Mouse (Mus musculus) frontal cortex, postnatal 36 days (tissue): ENCODE measurements around the gene Oit3.
"Not testable (repeated sequence)": the region's sequence is repeated elsewhere in the genome, so short reads cannot be mapped to it uniquely, and the experiment has no call there.

Source experiments
- DNase-seq, 2 experiments: peaks; one replicate each; pipeline ENCODE4 v3.0.0; 2022; ENCODE audit warnings: low spot score in 2 of 2

Oit3 gene

DNA sequence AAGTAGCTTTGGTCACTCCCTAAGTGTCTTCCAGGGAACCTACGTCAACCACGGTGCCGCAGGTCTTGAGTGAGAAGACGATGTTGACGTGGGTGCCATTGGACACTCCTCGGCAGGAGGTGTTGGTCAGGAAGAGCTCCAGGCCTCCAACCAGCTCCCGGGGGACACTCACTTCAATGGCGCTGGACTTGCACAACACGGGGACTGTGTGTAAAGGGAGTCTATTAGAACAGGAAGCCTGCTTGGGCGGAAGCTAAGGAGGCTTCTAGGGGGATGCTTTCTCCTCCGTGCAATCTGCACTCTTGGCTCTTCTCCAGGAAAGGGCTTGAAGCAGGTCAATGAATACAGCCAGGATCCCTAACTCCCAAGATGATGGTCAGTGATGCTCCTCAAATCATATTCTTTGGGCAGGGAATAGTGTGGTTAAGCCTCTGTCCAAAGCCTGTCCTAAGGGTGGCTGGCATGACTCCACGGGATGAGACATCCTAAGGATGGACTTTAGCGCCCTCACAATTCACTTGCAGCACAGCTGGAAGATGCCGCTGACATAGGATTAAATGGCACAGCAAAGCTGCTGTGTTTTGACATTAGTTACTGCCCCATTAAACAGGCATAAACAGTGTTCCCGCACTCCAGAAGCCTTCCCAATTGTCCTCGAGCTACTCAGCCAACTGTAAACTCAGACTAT is 12.0 kb downstream of the Oit3 start:
- no peak for DNase-seq

DNA sequence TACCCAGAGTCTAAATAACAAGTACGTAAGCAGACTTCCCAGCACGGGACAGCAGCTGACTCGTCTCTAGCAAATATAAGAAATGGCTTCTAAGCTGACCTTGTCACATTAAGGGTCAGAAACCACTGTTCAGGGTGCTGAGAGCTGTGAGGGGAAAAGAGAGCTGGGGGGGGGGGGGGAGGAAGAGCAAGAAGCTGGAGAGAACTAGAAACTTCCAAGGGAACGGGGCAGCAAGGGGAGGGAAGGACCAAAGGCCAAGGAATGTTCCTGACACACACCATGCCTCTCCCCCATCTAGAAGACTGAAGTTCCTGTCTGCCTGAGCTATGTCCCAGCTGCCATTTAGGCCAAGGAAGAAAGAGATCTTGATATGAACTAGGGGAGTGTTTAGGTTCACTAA is 15.2 kb downstream of the Oit3 start:
- DNase-seq, result no peak

DNA sequence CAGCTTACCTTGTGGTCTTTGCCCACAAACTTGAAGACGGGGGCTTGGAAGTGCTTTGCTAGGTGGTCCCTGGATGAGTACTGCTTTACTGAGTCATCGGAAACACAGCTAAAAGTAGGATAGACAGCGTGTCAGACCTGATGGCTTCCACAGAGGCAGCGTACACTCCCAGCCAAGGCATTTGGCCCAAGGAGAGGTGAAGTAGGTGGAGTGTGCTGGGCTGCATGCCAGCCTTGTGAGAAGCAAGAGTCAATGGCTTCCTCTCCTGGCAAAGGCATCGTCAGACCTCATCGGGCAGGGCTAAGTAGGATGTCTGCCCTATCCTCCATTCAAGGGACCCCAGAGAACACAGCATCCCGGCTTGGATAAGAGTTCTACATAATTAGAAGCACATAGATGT is 16.2 kb downstream of the Oit3 start:
- DNase-seq, result no peak

DNA sequence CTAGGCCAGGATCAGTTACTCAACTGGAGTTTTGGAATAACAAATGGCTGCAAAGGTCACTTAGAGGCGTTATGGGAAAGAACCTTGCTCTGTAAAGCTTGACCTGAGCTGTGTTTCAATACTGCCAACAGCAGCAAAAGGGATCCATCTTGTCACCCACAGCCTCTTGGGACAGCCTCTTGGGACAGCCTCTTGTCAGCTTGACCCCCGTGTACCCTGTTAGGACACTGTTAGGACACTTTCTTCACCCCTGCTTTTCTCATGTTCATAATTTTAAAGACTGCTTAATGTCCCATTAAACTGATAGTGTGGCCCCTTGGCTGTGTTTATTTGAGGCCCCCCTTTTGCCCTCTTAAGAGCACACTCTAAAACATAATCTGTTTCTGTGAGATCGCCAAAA is 17.1 kb downstream of the Oit3 start:
- no peak for DNase-seq

DNA sequence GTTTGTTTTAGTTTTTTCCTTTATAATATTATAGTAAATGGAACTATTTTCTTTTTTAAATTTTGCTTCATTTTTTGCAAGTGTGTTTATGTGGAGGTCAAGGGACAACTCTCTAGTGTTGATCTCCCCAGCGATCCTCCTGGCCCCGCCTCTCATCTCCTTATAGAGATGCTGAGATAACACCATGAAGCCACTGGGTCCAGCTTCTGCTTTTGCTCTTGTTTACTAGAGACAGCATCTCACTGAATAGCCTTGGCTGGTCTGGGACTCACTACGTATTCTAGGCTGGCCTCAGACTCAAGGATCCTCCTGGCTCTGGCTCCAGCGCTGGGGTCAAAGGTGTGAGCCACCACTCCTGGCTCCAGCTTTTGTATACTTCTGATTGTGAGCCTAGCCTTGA is 22.1 kb downstream of the Oit3 start:
- DNase-seq, result no peak

DNA sequence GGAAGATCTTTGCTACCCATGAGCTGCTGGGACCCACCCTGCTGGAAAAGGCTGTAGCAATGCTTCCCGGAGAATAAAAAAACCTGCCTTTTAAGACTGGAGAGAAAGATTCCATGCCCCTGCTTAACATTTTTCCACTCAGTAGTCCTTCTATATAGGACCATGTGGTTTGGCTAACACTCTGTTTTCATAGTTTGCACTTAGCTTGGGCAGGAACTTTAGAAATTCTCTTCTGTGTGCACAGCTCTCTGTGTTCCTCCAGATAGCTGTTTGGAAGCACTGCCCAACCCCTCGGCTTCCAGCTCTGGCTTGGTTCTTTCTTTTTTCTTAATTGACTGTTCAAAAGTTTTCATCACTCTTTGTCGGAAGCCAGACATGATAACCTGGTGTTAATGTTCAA is 25.0 kb downstream of the Oit3 start:
- no peak for DNase-seq

DNA sequence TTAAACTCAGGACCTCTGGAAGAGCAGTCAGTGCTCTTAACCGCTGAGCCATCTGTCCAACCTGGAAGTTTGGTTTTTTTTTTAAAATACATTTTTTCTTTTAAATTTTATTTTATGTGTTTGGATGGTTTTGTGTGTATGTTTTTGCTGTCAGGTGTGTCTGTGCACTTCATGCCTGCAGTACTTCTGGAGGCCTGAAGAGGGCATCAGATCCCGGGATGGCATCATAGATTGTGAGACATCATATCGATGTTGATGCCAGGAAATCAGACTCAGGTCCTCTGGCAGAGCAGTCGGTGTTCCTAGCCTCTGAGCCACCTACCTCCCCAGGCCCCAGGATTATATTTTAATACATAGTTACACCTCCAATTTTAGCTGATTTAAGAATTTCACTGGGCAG is 27.9 kb downstream of the Oit3 start:
- DNase-seq, result no peak

DNA sequence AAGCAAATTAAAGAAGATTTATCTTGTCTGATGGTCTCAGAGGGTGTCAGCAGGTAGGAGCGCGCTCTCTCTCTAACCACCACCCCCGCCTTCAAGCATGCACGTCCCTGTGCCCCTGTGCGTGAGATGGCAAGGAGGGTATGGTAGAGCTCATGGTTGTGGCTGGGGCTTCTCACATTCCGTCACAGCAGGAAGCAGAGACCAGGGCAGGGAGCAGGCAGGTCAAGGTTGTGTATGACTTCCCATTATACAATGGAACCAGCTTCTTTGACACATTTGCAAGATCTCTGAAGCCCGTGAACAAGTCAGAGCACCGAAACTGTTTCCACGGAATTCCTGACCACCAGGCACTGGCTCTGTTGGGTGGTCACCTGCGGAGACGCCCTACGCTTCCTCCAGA is 31.3 kb downstream of the Oit3 start:
- DNase-seq, result no peak

DNA sequence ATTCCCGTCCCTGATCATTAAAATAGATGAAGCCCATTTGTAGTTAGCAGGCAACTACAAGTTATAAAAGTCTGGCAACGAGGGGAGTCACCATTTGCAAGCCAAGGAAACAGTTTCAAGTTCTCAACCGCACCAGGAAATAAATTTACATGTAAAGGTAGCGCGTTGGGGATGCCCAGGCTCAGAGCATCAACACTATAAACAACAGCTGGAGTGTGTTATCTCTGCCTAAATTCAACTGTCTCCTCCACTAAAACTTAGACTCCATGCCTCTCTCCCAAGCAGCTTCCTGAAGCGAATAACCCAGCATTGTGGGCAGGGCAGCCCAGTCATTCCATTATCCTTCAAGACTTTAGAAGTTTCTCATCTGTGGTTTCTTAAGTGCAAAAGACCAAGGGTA is 33.1 kb downstream of the Oit3 start:
- no peak for DNase-seq

DNA sequence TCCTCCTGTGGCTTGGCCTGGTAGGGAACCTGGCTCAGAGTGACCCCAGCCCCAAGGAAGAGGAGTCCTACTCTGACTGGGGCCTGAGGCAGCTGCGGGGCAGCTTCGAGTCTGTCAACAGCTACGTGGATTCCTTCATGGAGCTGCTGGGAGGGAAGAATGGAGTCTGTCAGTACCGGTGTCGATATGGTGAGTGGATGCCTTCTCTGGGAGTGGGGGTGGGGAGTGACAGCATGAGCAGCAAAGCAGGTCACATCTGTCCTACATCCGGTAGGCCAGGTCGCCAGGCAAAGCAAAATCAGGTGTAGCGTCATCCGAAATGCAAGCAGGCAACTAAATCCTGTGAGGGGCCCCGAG is 37.8 kb downstream of the Oit3 start:
- no peak for DNase-seq

DNA sequence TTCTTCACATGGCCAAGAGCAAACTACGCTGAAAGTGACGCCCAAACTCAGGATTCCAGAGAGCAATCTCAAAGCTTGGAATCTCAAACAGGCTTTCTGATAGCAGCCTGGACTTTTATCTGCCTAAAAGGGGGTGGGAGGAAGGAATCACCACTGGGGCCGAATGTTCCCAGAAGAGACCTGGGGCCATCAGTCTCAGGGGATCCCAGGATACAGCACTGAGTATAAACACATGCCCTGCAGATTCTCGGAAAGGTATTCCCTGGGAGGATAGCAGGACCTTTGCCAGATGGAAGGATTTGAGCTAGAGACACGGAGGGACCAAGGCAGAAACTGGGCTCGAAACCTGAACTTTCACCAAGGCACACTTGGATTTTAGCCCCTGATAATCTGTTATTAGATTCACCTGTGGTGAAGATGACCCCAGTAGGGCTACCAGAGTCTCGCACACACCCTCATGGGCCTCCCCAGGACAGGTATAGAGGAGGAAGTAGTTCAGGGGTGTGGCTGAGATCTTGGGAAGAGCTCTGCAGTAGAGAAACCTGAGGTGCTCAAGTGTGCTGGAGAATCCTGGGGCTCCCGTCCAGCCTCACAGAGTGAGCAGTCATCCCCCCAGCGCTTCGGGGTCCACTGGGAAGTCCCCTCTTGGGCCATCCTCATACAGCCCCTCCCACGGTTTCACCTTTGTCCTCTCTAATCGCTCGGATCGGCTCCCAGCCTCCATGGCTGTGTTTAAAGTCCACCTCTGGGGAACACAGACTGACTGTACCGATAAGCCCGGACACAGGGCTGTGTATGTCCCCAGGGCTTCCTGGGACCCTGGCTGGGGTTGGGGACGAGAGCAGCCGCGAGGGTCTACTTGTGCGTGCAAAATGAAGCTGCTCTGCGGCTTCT is 38.4 kb downstream of the Oit3 start, which contains the start of gene Pla2g12b:
TSS of gene Pla2g12b (plus strand) at position 762 of the 894 bp plus-strand sequence.
- no peak for DNase-seq

DNA sequence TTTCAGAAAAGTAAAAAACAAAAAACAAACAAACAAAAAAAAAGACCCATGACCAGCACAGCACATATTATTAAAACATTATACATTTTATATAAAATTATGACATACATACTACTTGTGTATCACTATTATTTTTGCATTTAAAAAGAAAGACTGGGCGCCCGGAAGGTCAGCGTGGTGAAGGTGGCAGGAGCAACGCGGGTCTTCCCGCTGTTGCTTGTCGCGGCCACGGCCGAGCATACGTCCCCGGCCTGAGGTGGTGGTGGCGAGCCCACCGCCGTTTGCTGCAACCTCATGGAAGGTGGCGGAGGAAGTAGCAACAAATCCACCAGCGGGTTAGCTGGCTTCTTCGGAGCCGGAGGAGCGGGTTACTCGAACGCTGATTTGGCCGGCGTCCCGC is 46.1 kb downstream of the Oit3 start, which contains the start of gene Gm10273:
TSS of gene Gm10273 (plus strand) at position 172 of the 400 bp plus-strand sequence.
- DNase-seq, result not testable (repeated sequence)

DNA sequence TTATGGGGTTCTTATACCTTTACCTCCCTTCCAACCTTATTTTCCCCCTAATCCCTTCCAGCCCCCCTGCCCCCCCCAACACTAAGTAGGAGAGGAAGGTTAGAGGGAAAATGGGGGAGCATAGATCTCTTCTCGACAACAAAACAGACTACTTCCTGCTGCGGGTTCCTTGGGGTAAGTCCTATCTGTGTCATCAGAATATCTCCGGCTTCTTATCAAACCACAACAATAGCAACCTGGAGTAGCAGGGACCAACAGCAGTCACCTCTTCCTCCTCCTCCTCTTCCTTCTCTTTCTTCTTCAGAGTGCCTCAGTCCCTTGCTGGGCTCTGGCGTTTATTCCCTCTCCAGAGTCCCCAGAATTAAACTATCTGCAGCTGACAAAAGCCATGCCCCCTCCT is 49.7 kb downstream of the Oit3 start:
- no peak for DNase-seq

DNA sequence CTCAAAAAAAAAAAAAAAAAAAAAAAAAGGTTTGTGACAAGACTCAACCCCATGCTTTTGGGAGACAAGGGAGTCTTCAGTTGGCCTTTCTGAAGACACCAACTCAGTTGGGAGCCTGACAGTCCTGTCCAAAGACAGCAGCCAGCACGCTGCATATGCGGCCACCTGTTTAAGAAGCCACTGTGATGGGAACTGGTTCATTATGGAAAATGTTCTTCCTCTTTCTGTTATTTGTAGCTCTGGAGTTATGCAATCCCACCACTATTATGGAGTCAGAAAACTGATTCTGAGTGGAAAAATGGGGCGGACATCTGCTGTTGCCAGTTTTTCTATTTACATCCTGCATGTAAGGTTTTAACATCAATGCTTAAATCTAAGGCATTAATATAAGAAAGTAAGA is 51.9 kb downstream of the Oit3 start:
- DNase-seq, result peak in 1 of 2 experiments; percentile 45

DNA sequence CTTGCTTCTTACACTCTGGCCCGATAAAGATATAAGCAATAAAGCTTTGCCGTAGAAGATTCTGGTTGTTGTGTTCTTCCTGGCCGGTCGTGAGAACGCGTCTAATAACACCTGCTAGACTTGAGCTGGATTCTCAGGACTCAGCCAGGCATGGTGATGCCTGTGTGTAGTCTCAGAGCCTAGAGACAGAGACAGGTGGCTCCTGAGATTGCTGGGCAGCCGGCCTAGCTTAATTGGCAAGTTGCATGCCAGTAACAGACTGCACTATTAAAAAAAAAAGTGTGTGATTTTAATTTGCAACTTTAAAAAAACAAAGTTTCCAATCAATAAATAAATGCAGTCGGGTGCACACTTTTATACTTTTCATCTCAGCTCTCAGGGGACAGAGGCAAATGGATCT is 54.6 kb downstream of the Oit3 start:
- DNase-seq, result no peak

DNA sequence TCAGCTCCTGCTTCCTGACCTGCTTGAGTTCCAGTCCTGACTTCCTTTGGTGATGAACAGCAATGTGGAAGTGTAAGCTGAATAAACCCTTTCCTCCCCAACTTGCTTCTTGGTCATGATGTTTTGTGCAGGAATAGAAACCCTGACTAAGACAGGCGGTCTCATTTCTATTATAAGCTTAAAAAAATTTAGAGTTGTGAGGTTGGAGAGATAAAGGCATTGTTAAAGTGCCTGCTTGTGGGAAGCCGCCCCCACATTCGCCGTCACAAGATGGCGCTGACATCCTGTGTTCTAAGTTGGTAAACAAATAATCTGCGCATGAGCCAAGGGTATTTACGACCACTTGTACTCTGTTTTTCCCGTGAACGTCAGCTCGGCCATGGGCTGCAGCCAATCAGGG is 60.0 kb downstream of the Oit3 start:
- DNase-seq, result not testable (repeated sequence)

DNA sequence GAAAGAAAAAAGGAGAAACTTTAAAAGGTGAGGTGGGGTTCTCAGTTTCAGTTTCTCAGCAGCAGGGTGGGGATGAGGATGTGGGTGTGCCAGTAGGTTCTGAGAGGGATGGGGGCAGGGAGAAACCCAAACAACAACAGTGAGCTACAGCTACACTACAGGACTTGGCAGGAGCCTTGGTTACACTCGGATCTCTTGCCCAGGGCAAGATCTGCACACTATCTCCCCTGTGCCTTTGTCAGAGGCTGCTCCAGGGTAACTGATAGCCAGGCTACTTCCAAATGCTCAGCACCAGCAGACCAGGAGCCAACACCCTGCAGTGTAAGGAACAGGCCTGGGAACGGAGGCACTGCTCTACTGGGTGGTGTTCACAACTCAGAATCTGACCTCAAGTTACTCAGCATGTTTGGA is 61.2 kb downstream of the Oit3 start:
- no peak for DNase-seq

DNA sequence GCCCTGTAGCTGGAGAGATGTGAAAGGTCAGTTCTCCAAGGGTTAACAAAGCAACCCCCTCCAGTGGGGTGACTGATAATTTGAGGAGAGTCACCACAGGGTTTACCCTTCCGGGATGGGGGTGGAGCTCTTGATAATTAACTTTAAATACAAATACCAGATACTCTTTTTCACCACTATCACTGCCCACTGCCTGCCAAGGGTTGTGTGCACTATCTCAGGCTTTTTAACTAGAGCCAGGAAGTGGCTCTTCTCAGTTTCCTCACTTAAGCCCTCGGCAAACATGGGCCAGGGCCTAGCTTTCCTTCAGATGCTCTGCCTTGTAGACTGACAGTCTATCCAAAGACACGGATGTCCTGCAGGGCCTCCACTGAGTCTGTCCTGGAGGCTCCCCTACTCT is 61.7 kb downstream of the Oit3 start:
- DNase-seq, result no peak

DNA sequence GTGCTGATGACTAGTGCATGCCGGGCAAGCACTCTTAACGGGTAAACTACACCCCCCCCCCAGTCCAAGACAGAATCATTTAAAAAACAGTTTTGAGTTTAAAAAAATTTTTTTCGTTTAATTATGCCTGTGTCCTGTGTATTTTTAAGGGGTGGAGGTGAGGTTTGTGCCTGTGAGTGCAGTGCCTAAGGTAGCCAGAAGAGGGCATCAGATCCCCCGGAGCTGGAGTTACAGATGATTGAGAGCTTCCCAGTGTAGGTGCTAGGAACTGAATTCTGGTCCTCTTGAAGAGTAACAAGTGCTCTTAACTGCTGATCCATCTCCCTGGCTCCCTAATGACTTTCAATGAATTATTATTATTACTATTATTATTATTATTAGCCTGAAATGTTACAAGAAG is 62.9 kb downstream of the Oit3 start:
- no peak for DNase-seq

DNA sequence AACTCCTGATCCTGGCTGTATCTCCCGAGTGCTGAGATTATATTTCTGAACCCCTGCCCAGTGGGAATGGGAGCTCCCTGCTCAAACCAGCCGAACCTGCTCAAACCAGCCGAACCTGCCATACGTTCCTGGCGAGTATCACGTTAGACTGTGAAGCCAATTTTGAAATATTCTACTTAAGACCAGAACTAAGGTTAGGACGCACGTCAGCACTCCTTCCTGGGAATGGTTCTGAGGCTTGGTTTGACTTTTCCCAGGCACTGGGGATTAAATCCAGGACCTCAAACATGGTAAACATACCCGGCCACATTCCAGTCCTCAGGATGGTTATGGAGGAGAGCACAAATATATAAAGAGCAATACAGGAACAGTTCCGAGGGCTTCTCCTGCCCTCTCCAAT is 63.7 kb downstream of the Oit3 start:
- DNase-seq, result no peak
